Comparison of ENCODE assay signal across 14 mouse cellular contexts in genomic region chr1:95582264-95582663, GRCm38 (mm10).
DNase-seq lines count a peak whose midpoint lies in the region; ATAC-seq and TF ChIP-seq lines count a peak whose summit lies in the region.
"Had no signal": no experiment of that assay in that cellular context is flagged by ENCODE, and none has a peak within 500 bp of the region (broad histone marks: within the 10 kb centered on the region; RNA-seq: fewer than 3 reads in every experiment).

No protein-coding gene starts in this region.

- no peak for TF ChIP-seq POLR2A in thymus, adult 2 months (IDR thresholded peaks at IDR 0.05; ENCODE audit: control insufficient read depth, extremely low read depth, insufficient read depth, low read length, poor library complexity)

- 53% methylated on average over 1 of the region's 1 CpGs for WGBS in hindbrain, embryonic 11.5 days
- 41% methylated on average over 1 of the region's 1 CpGs for WGBS in hindbrain, embryonic 12.5 days
- 55% methylated on average over 1 of the region's 1 CpGs for whole genome bisulfite sequencing in forebrain, embryonic 14.5 days
- WGBS in lung, embryonic 14.5 days: 17% methylated on average over 1 of the region's 1 CpGs
- WGBS in thymus, adult 2 months: 95% methylated on average over 1 of the region's 1 CpGs

- peak; percentile 14 for DNase-seq in hindbrain, embryonic 11.5 days (ENCODE audit: low spot score)
- DNase-seq in brain, adult 2 months (ENCODE audit: low read depth, low spot score): peak; percentile 12
- peak; percentile 26 for DNase-seq in forebrain, embryonic 14.5 days (ENCODE audit: low spot score)
- DNase-seq in lung, embryonic 14.5 days: peak; percentile 93
- no peak for DNase-seq in thymus, adult 2 months
- DNase-seq in thymus, adult 18-20 months: no peak
- DNase-seq in gastrocnemius, adult 2 months: no peak
- DNase-seq: adrenal gland, adult 8-10 months; cerebellum, adult 18-20 months; heart, postnatal 14 days; kidney, postnatal 25 days; spleen, adult 18-20 months had no signal

- no peak overlapping the region for H3K4me2 ChIP-seq in hindbrain, embryonic 11.5 days (replicated peaks; ENCODE audit: low read depth, low read length)
- no peak overlapping the region for H3K4me2 ChIP-seq in hindbrain, embryonic 12.5 days (replicated peaks)
- H3K4me2 ChIP-seq in forebrain, embryonic 14.5 days (ENCODE audit: low read length): no peak overlapping the region
- no peak overlapping the region for H3K4me2 ChIP-seq in lung, embryonic 14.5 days
- H3K4me2 ChIP-seq: neural tube, embryonic 13.5 days had no signal

- H3K27ac ChIP-seq in hindbrain, embryonic 11.5 days (ENCODE audit: low read depth, low read length): no peak overlapping the region
- no peak overlapping the region for H3K27ac ChIP-seq in hindbrain, embryonic 12.5 days
- no peak overlapping the region for H3K27ac ChIP-seq in forebrain, embryonic 14.5 days (ENCODE audit: low read depth, low read length)
- H3K27ac ChIP-seq in lung, embryonic 14.5 days (ENCODE audit: low read depth): no peak overlapping the region
- no peak overlapping the region for H3K27ac ChIP-seq in thymus, adult 2 months (ENCODE audit: control insufficient read depth, insufficient read depth, low read length)
- no peak overlapping the region for H3K27ac ChIP-seq in gastrocnemius, adult 2 months
- H3K27ac ChIP-seq: neural tube, embryonic 13.5 days had no signal

- H3K9me3 ChIP-seq in hindbrain, embryonic 11.5 days (ENCODE audit: control insufficient read depth, low read length): no peaks in the 10 kb centered on the region
- H3K9me3 ChIP-seq in hindbrain, embryonic 12.5 days (replicated peaks): no peaks in the 10 kb centered on the region
- H3K9me3 ChIP-seq in forebrain, embryonic 14.5 days (replicated peaks; ENCODE audit: control insufficient read depth, low read length): no peaks in the 10 kb centered on the region
- H3K9me3 ChIP-seq in lung, embryonic 14.5 days (ENCODE audit: low read depth, low read length): no peaks in the 10 kb centered on the region
- H3K9me3 ChIP-seq: neural tube, embryonic 13.5 days had no signal

- no peak overlapping the region for H3K4me3 ChIP-seq in hindbrain, embryonic 11.5 days (ENCODE audit: low read depth, low read length)
- H3K4me3 ChIP-seq in hindbrain, embryonic 12.5 days: no peak overlapping the region
- no peak overlapping the region for H3K4me3 ChIP-seq in forebrain, embryonic 14.5 days (ENCODE audit: low read depth, low read length)
- no peak overlapping the region for H3K4me3 ChIP-seq in lung, embryonic 14.5 days (ENCODE audit: low read depth, low read length)
- no peak overlapping the region for H3K4me3 ChIP-seq in thymus, adult 2 months (ENCODE audit: control insufficient read depth, insufficient read depth, low read length)
- H3K4me3 ChIP-seq in gastrocnemius, adult 2 months: no peak overlapping the region
- H3K4me3 ChIP-seq: neural tube, embryonic 13.5 days had no signal

- ATAC-seq in hindbrain, embryonic 11.5 days (ENCODE audit: low FRiP score): no peak
- ATAC-seq in hindbrain, embryonic 12.5 days (ENCODE audit: low FRiP score): no peak
- peak; percentile 52; the same call in 1 of the 2 replicates for ATAC-seq in forebrain, embryonic 14.5 days
- peak; percentile 99 for ATAC-seq in lung, embryonic 14.5 days (ENCODE audit: insufficient read depth)

- no peaks in the 10 kb centered on the region for H3K4me1 ChIP-seq in hindbrain, embryonic 11.5 days (replicated peaks; ENCODE audit: control insufficient read depth, insufficient read depth, low read length)
- no peaks in the 10 kb centered on the region for H3K4me1 ChIP-seq in hindbrain, embryonic 12.5 days
- no peaks in the 10 kb centered on the region for H3K4me1 ChIP-seq in forebrain, embryonic 14.5 days (ENCODE audit: control insufficient read depth, insufficient read depth, low read length)
- no peaks in the 10 kb centered on the region for H3K4me1 ChIP-seq in lung, embryonic 14.5 days (ENCODE audit: insufficient read depth)
- H3K4me1 ChIP-seq in thymus, adult 2 months (replicated peaks; ENCODE audit: control insufficient read depth, insufficient read depth, low read length): no peaks in the 10 kb centered on the region
- H3K4me1 ChIP-seq: neural tube, embryonic 13.5 days had no signal

- intact Hi-C loops in gastrocnemius, adult 2 months (cut with DNase I): no loop called here

- no peaks in the 10 kb centered on the region for H3K36me3 ChIP-seq in hindbrain, embryonic 11.5 days (ENCODE audit: control insufficient read depth, insufficient read depth, low read length)
- no peaks in the 10 kb centered on the region for H3K36me3 ChIP-seq in hindbrain, embryonic 12.5 days
- H3K36me3 ChIP-seq in forebrain, embryonic 14.5 days (ENCODE audit: control insufficient read depth, insufficient read depth, low read length): no peaks in the 10 kb centered on the region
- no peaks in the 10 kb centered on the region for H3K36me3 ChIP-seq in lung, embryonic 14.5 days (ENCODE audit: insufficient read depth)
- H3K36me3 ChIP-seq in thymus, adult 2 months (ENCODE audit: control insufficient read depth, insufficient read depth, low read length): no peaks in the 10 kb centered on the region
- H3K36me3 ChIP-seq: neural tube, embryonic 13.5 days had no signal

- no peaks in the 10 kb centered on the region for H3K27me3 ChIP-seq in hindbrain, embryonic 11.5 days (ENCODE audit: control insufficient read depth, insufficient read depth, low read length)
- no peaks in the 10 kb centered on the region for H3K27me3 ChIP-seq in hindbrain, embryonic 12.5 days
- H3K27me3 ChIP-seq in forebrain, embryonic 14.5 days (replicated peaks; ENCODE audit: control insufficient read depth, insufficient read depth, low read length): no peaks in the 10 kb centered on the region
- H3K27me3 ChIP-seq in lung, embryonic 14.5 days (ENCODE audit: insufficient read depth, low read length): no peaks in the 10 kb centered on the region
- H3K27me3 ChIP-seq in thymus, adult 2 months (ENCODE audit: control insufficient read depth, insufficient read depth, low read length): no peaks in the 10 kb centered on the region
- H3K27me3 ChIP-seq: neural tube, embryonic 13.5 days had no signal

- no peak overlapping the region for H3K9ac ChIP-seq in hindbrain, embryonic 11.5 days (ENCODE audit: low read depth, low read length)
- H3K9ac ChIP-seq in hindbrain, embryonic 12.5 days: no peak overlapping the region
- no peak overlapping the region for H3K9ac ChIP-seq in forebrain, embryonic 14.5 days (ENCODE audit: low read length)
- H3K9ac ChIP-seq in lung, embryonic 14.5 days: no peak overlapping the region
- H3K9ac ChIP-seq: neural tube, embryonic 13.5 days had no signal

- TF ChIP-seq CTCF in lung, embryonic 14.5 days (IDR thresholded peaks at IDR 0.05; ENCODE audit: low read depth): no peak
- TF ChIP-seq CTCF in thymus, adult 2 months (IDR thresholded peaks at IDR 0.05; ENCODE audit: borderline replicate concordance, control insufficient read depth, extremely low read depth, insufficient read depth, low read length, poor library complexity): no peak
- TF ChIP-seq CTCF in gastrocnemius, adult 2 months (IDR thresholded peaks at IDR 0.05): no peak

Comparison
In these comparisons a context has a peak if more than half of its experiments do, and no peak if none do; other contexts are left out.
1. ATAC-seq: peak in forebrain, embryonic 14.5 days (single experiment) and lung, embryonic 14.5 days (single experiment); none in hindbrain, embryonic 11.5 days (single experiment) and hindbrain, embryonic 12.5 days (single experiment).
2. DNase-seq: peak in hindbrain, embryonic 11.5 days (single experiment), brain, adult 2 months (single experiment), forebrain, embryonic 14.5 days (single experiment) and lung, embryonic 14.5 days (single experiment); none in thymus, adult 2 months (single experiment), thymus, adult 18-20 months (0 of 2) and gastrocnemius, adult 2 months (single experiment).